Mouse (Mus musculus): ENCODE measurements around the gene Tnfrsf1a.

Tnfrsf1a gene

GRCm38 (mm10) chr6:125354352-125355151 is 5.4 kb downstream of the Tnfrsf1a start:
- DNase-seq (ENCODE audit: low spot score): no peak

- DNase-seq (ENCODE audit: low spot score): no peak
These were observed 6.1 kb downstream of the Tnfrsf1a start for GRCm38 (mm10) chr6:125355197-125355741.

- no peak for DNase-seq (ENCODE audit: low spot score)
These were observed 7.1 kb downstream of the Tnfrsf1a start for GRCm38 (mm10) chr6:125356264-125356663.

- DNase-seq (ENCODE audit: low spot score): no peak
These were observed 8.2 kb downstream of the Tnfrsf1a start for GRCm38 (mm10) chr6:125357334-125357733.

- no peak for DNase-seq (ENCODE audit: low spot score)
These were observed 10.8 kb downstream of the Tnfrsf1a start for GRCm38 (mm10) chr6:125359999-125360398.

GRCm38 (mm10) chr6:125360846-125361245 is 11.7 kb downstream of the Tnfrsf1a start:
- no peak for DNase-seq (ENCODE audit: low spot score)

GRCm38 (mm10) chr6:125361467-125362291 is 12.5 kb downstream of the Tnfrsf1a start:
- no peak for DNase-seq (ENCODE audit: low spot score)

- no peak for DNase-seq (ENCODE audit: low spot score)
These were observed 13.9 kb downstream of the Tnfrsf1a start for GRCm38 (mm10) chr6:125363021-125363420.

- DNase-seq (ENCODE audit: low spot score): no peak
These were observed 14.5 kb downstream of the Tnfrsf1a start for GRCm38 (mm10) chr6:125363451-125364242.

GRCm38 (mm10) chr6:125364448-125364847 is 15.3 kb downstream of the Tnfrsf1a start:
- no peak for DNase-seq (ENCODE audit: low spot score)

GRCm38 (mm10) chr6:125365522-125365921 is 16.4 kb downstream of the Tnfrsf1a start:
- no peak for DNase-seq (ENCODE audit: low spot score)

- DNase-seq (ENCODE audit: low spot score): no peak
These were observed 17.0 kb downstream of the Tnfrsf1a start for GRCm38 (mm10) chr6:125366133-125366532.

- DNase-seq (ENCODE audit: low spot score): no peak
These were observed 18.7 kb downstream of the Tnfrsf1a start for GRCm38 (mm10) chr6:125367758-125368371.

- no peak for DNase-seq (ENCODE audit: low spot score)
These were observed 27.9 kb downstream of the Tnfrsf1a start for GRCm38 (mm10) chr6:125377042-125377441.

GRCm38 (mm10) chr6:125377582-125378451 is 28.7 kb downstream of the Tnfrsf1a start:
- DNase-seq (ENCODE audit: low spot score): no peak

GRCm38 (mm10) chr6:125378621-125379020 is 29.5 kb downstream of the Tnfrsf1a start:
- DNase-seq (ENCODE audit: low spot score): no peak

- no peak for DNase-seq (ENCODE audit: low spot score)
These were observed 30.6 kb downstream of the Tnfrsf1a start for GRCm38 (mm10) chr6:125379781-125380180.

GRCm38 (mm10) chr6:125380372-125381360 is 31.5 kb downstream of the Tnfrsf1a start, which contains the start of gene Plekhg6:
Gene Plekhg6 (minus strand): TSS chr6:125380793.
- DNase-seq (ENCODE audit: low spot score): no peak

GRCm38 (mm10) chr6:125382024-125382423 is 32.9 kb downstream of the Tnfrsf1a start:
- no peak for DNase-seq (ENCODE audit: low spot score)
